Mouse (Mus musculus) granulocyte monocyte progenitor cell, adult 5-6 weeks (primary cell): ENCODE data around the gene Ywhab. TPM values are rescaled to one million over a fixed set of nuclear protein-coding genes. Genes with fewer than 3 reads are reported as not detected.

Source experiments
- total RNA-seq, 2 experiments: library from RNA; stranded (forward) in 1 of 2; stranded (reverse) in 1 of 2; fragments of 200-712, 200-1000 nt in 1 of 2; fragments of >200 nt in 1 of 2; fragmentation: Nextera tagmentation in 1 of 2; gene quantifications; 2 replicates each; pipeline ENCODE4 v1.2.3; 2014 to 2017

The Ywhab gene
- total RNA-seq, 2 experiments from 2014 or later, result 69.6 to 125 TPM

Other genes with a start within 250 kb of the Ywhab start
- 14.7 and 22.8 TPM in 2 replicates for gene Ada, start 244.7 kb upstream of the Ywhab start, total RNA-seq (2014; fragmentation: Nextera tagmentation)
- 17.0 and 19.3 TPM in 2 replicates for gene Ada, start 244.7 kb upstream of the Ywhab start, total RNA-seq (2017)
- gene Ccn5, start 174.1 kb upstream of the Ywhab start, total RNA-seq (2014; fragmentation: Nextera tagmentation), result not detected in 2 replicates
- not detected in 2 replicates for gene Ccn5, start 174.1 kb upstream of the Ywhab start, total RNA-seq (2017)
- not detected in 2 replicates for gene Kcnk15, start 141.3 kb upstream of the Ywhab start, total RNA-seq (2014; fragmentation: Nextera tagmentation)
- not detected in 2 replicates for gene Kcnk15, start 141.3 kb upstream of the Ywhab start, total RNA-seq (2017)
- gene Rims4, start 76.3 kb upstream of the Ywhab start, total RNA-seq (2014; fragmentation: Nextera tagmentation), result not detected in 2 replicates
- not detected in 2 replicates for gene Rims4, start 76.3 kb upstream of the Ywhab start, total RNA-seq (2017)
- not detected in 2 replicates for gene Pabpc1l, start 30.5 kb downstream of the Ywhab start, total RNA-seq (2014; fragmentation: Nextera tagmentation)
- not detected in 2 replicates for gene Pabpc1l, start 30.5 kb downstream of the Ywhab start, total RNA-seq (2017)
- gene Stk4, start 75.4 kb downstream of the Ywhab start, total RNA-seq (2014; fragmentation: Nextera tagmentation), result 132 and 145 TPM in 2 replicates
- 123 and 133 TPM in 2 replicates for gene Stk4, start 75.4 kb downstream of the Ywhab start, total RNA-seq (2017)
- 58.6 and 64.2 TPM in 2 replicates for gene Tomm34, start 76.2 kb downstream of the Ywhab start, total RNA-seq (2014; fragmentation: Nextera tagmentation)
- gene Tomm34, start 76.2 kb downstream of the Ywhab start, total RNA-seq (2017), result 41.7 and 51.4 TPM in 2 replicates
- 0.41 TPM in 1 of 2 replicates, not detected in the other for gene Kcns1, start 176.2 kb downstream of the Ywhab start, total RNA-seq (2014; fragmentation: Nextera tagmentation)
- 0.26 and 0.60 TPM in 2 replicates for gene Kcns1, start 176.2 kb downstream of the Ywhab start, total RNA-seq (2017)
- not detected in 2 replicates for gene Wfdc5, start 187.8 kb downstream of the Ywhab start, total RNA-seq (2014; fragmentation: Nextera tagmentation)
- not detected in 2 replicates for gene Wfdc5, start 187.8 kb downstream of the Ywhab start, total RNA-seq (2017)
- not detected in 2 replicates for gene Wfdc12, start 195.6 kb downstream of the Ywhab start, total RNA-seq (2014; fragmentation: Nextera tagmentation)
- 0.88 TPM in 1 of 2 replicates, not detected in the other for gene Wfdc12, start 195.6 kb downstream of the Ywhab start, total RNA-seq (2017)
- not detected in 2 replicates for gene Wfdc15a, start 205.2 kb downstream of the Ywhab start, total RNA-seq (2014; fragmentation: Nextera tagmentation)
- not detected in 2 replicates for gene Wfdc15a, start 205.2 kb downstream of the Ywhab start, total RNA-seq (2017)
- not detected in 2 replicates for gene Wfdc15b, start 226.7 kb downstream of the Ywhab start, total RNA-seq (2014; fragmentation: Nextera tagmentation)
- gene Wfdc15b, start 226.7 kb downstream of the Ywhab start, total RNA-seq (2017), result not detected in 2 replicates
- not detected in 2 replicates for gene Svs2, start 243.5 kb downstream of the Ywhab start, total RNA-seq (2014; fragmentation: Nextera tagmentation)
- gene Svs2, start 243.5 kb downstream of the Ywhab start, total RNA-seq (2017), result not detected in 2 replicates